8 mouse cellular contexts compared by ENCODE assay signal in genomic region chr10:82986251-82986992, GRCm38 (mm10). TPM values are rescaled to one million over a fixed set of nuclear protein-coding genes. Genes with fewer than 3 reads are reported as not detected.
A peak's percentile ranks its signal among the peaks of the same experiment; 100 is the strongest.
DNase-seq lines count a peak whose midpoint lies in the region; ATAC-seq and TF ChIP-seq lines count a peak whose summit lies in the region.

No protein-coding gene starts in this region.

- peaks cover 0 to 14% of the 10 kb centered on the region in 2 experiments; a peak in 2 of 4 replicates for H3K36me3 ChIP-seq in MEL (ENCODE audit: control insufficient read depth in 1 of 2, insufficient read depth in 2 of 2, low read length in 2 of 2)
- no peaks in the 10 kb centered on the region for H3K36me3 ChIP-seq in kidney, embryonic 14.5 days (ENCODE audit: control insufficient read depth, insufficient read depth, low read length)
- no peaks in the 10 kb centered on the region for H3K36me3 ChIP-seq in midbrain, embryonic 14.5 days (ENCODE audit: control insufficient read depth, insufficient read depth, low read length)

- peak overlapping the region; percentile 96 for H3K4me2 ChIP-seq in kidney, embryonic 14.5 days (replicated peaks; ENCODE audit: low read depth, low read length)
- peak overlapping the region; percentile 95 for H3K4me2 ChIP-seq in midbrain, embryonic 14.5 days (ENCODE audit: low read length)

- H3K79me2 ChIP-seq in MEL (ENCODE audit: control insufficient read depth, insufficient read depth, low read length, poor library complexity) = peaks cover 10% of the 10 kb centered on the region

- DNase-seq in kidney, adult 9 months = peak; percentile 46
- no peak for DNase-seq in kidney, adult 11 months
- peak; percentile 40 for DNase-seq in MEL (ENCODE audit: low read depth, low spot score)
- peak; percentile 56 for DNase-seq in midbrain, embryonic 14.5 days
- DNase-seq in thymus, postnatal 36 days = peak; percentile 60 to 73
- no peak for DNase-seq in yolk sac, embryonic 10.5 days (ENCODE audit: low spot score)

- no peak for TF ChIP-seq RAD21 in MEL (IDR thresholded peaks at IDR 0.05; ENCODE audit: low read depth, low read length)

- H3K27me3 ChIP-seq in MEL (ENCODE audit: control insufficient read depth in 1 of 2, insufficient read depth in 2 of 2, low read length in 2 of 2) = peaks cover 0 to 2% of the 10 kb centered on the region in 2 experiments; a peak in 1 of 4 replicates
- no peaks in the 10 kb centered on the region; the same call in 1 of the 2 replicates for H3K27me3 ChIP-seq in kidney, embryonic 14.5 days (ENCODE audit: control insufficient read depth, insufficient read depth, low read length)
- 0 out of 2 replicates have a peak, but pooled peaks cover 9% of the 10 kb centered on the region for H3K27me3 ChIP-seq in midbrain, embryonic 14.5 days (ENCODE audit: control insufficient read depth, insufficient read depth, low read length)

- H3K9ac ChIP-seq in MEL (ENCODE audit: control insufficient read depth, low read depth, low read length, poor library complexity, severe bottlenecking) = peak overlapping the region; percentile 70
- peak overlapping the region; percentile 84 for H3K9ac ChIP-seq in kidney, embryonic 14.5 days (ENCODE audit: low read depth, low read length)
- peak overlapping the region; percentile 75 for H3K9ac ChIP-seq in midbrain, embryonic 14.5 days (replicated peaks; ENCODE audit: low read length)

- H3K4me1 ChIP-seq in MEL (ENCODE audit: control insufficient read depth in 1 of 2, insufficient read depth in 2 of 2, low read length in 2 of 2) = peaks cover 3 to 11% of the 10 kb centered on the region in 2 experiments
- peaks cover 35% of the 10 kb centered on the region for H3K4me1 ChIP-seq in kidney, embryonic 14.5 days (ENCODE audit: control insufficient read depth, insufficient read depth, low read length)
- peaks cover 45% of the 10 kb centered on the region for H3K4me1 ChIP-seq in midbrain, embryonic 14.5 days (ENCODE audit: control insufficient read depth, insufficient read depth, low read length)

- no peak for TF ChIP-seq EP300 in MEL (IDR thresholded peaks at IDR 0.05; ENCODE audit: low read depth in 1 of 2, low read length in 2 of 2)

- 3% methylated on average over 21 of the region's 21 CpGs for WGBS in kidney, embryonic 14.5 days
- 2% methylated on average over 21 of the region's 21 CpGs for WGBS in midbrain, embryonic 14.5 days

- H3K27ac ChIP-seq in MEL (ENCODE audit: control insufficient read depth, low read depth, low read length) = no peak overlapping the region; the same call in 1 of the 2 replicates
- H3K27ac ChIP-seq in kidney, embryonic 14.5 days (ENCODE audit: low read depth, low read length) = peak overlapping the region; percentile 87
- peak overlapping the region; percentile 89 for H3K27ac ChIP-seq in midbrain, embryonic 14.5 days (replicated peaks; ENCODE audit: low read depth, low read length)

- peak overlapping the region; percentile 51 to 66 for H3K4me3 ChIP-seq in MEL (ENCODE audit: control insufficient read depth in 1 of 2, insufficient read depth in 1 of 2, low read depth in 2 of 2, low read length in 2 of 2)
- H3K4me3 ChIP-seq in kidney, embryonic 14.5 days (ENCODE audit: low read length) = peak overlapping the region; percentile 63
- peak overlapping the region; percentile 77 for H3K4me3 ChIP-seq in midbrain, embryonic 14.5 days (replicated peaks; ENCODE audit: low read depth, low read length)

- H3K9me3 ChIP-seq in MEL (replicated peaks; ENCODE audit: insufficient read depth, low read length) = no peaks in the 10 kb centered on the region
- H3K9me3 ChIP-seq in kidney, embryonic 14.5 days (ENCODE audit: control insufficient read depth, low read length) = no peaks in the 10 kb centered on the region
- no peaks in the 10 kb centered on the region for H3K9me3 ChIP-seq in midbrain, embryonic 14.5 days (ENCODE audit: control insufficient read depth, low read length)

- no peak for TF ChIP-seq POLR2A in MEL (IDR thresholded peaks at IDR 0.05; ENCODE audit: control insufficient read depth in 1 of 2, insufficient read depth in 1 of 2, low read depth in 1 of 2, low read length in 2 of 2, poor library complexity in 1 of 2)

- ATAC-seq in erythroblast, adult 5-6 weeks (replicated peaks; ENCODE audit: low FRiP score, poor library complexity, severe bottlenecking) = 0 out of 2 replicates have a peak, but pooled peaks have one; percentile 9
- peak; percentile 22; the same call in 1 of the 2 replicates for ATAC-seq in kidney, embryonic 14.5 days (ENCODE audit: low FRiP score, low TSS enrichment)
- no peak for ATAC-seq in midbrain, embryonic 14.5 days (ENCODE audit: low FRiP score, low TSS enrichment)

- no peak for TF ChIP-seq CTCF in MEL (IDR thresholded peaks at IDR 0.05 in 2 of 3, conservative IDR thresholded peaks at IDR 0.05 in 1 of 3; ENCODE audit: control insufficient read depth in 1 of 3, insufficient read depth in 1 of 3, low read depth in 2 of 3, low read length in 3 of 3, poor library complexity in 1 of 3, severe bottlenecking in 1 of 3)

TF ChIP-seq in MEL, 35 proteins besides CTCF, POLR2A, EP300 and RAD21:
- TF ChIP-seq RCOR1 (IDR thresholded peaks at IDR 0.05; ENCODE audit: low read depth, low read length) (no peak), TBP (IDR thresholded peaks at IDR 0.05; ENCODE audit: low read depth, low read length) (no peak), KAT2A (conservative IDR thresholded peaks at IDR 0.05; ENCODE audit: low read depth, low read length) (no peak), NRF1 (IDR thresholded peaks at IDR 0.05; ENCODE audit: insufficient read depth, low read depth, low read length, poor library complexity, severe bottlenecking) (no peak), TAL1 (IDR thresholded peaks at IDR 0.05; ENCODE audit: low read length) (no peak), USF1 (IDR thresholded peaks at IDR 0.05; ENCODE audit: low read depth, low read length) (0 out of 2 replicates have a peak, but pooled peaks have one; percentile 12), ZC3H11A (IDR thresholded peaks at IDR 0.05; ENCODE audit: low read depth, low read length) (no peak), MYB (IDR thresholded peaks at IDR 0.05; ENCODE audit: low read depth, low read length) (no peak), GATA1 (IDR thresholded peaks at IDR 0.05; ENCODE audit: low read depth, low read length) (no peak), MEF2A (IDR thresholded peaks at IDR 0.05; ENCODE audit: extremely low read depth, insufficient replicate concordance, low read depth, low read length, poor library complexity, severe bottlenecking) (no peak), MYC (IDR thresholded peaks at IDR 0.05; ENCODE audit: low read depth, low read length) (no peak), NELFE (IDR thresholded peaks at IDR 0.05; ENCODE audit: low read depth, low read length) (no peak), ELF1 (IDR thresholded peaks at IDR 0.05; ENCODE audit: low read depth, low read length) (0 out of 2 replicates have a peak, but pooled peaks have one; percentile 28)
TF ChIP-seq in MEL: peak in this region for 2.

RNA-seq across cellular contexts. Expression of gene Chst11, which starts 1.1 kb away (rescaled TPM):
- 3.1 and 4.5 TPM in 2 replicates for total RNA-seq in MEL (2012; rRNA removed)
- 10 to 100 TPM in 1 of 2 experiments, not detected in 1; 10.6 TPM for polyA plus RNA-seq in MEL (2012; ENCODE audit: insufficient read depth in 1 of 2, insufficient read length in 2 of 2, low read depth in 1 of 2, low replicate concordance in 2 of 2, missing spikeins in 1 of 2)
- total RNA-seq in erythroblast, adult 5-6 weeks (2015; ENCODE audit: low replicate concordance) = 1.7 and 7.3 TPM in 2 replicates
- total RNA-seq in erythroblast, adult 5-6 weeks (2017; ENCODE audit: low replicate concordance) = 7.0 and 9.5 TPM in 2 replicates
- polyA plus RNA-seq in kidney, embryonic 14.5 days (2014; fragmentation: Nextera tagmentation; extraction: Ambion mirVana) = 4.5 and 5.4 TPM in 2 replicates
- polyA plus RNA-seq in midbrain, embryonic 14.5 days (2014; fragmentation: Nextera tagmentation; extraction: Ambion mirVana) = 4.5 and 5.2 TPM in 2 replicates

Comparison
In these comparisons a context has a peak if more than half of its experiments do, and no peak if none do; other contexts are left out.
1. DNase-seq: peak in kidney, adult 9 months (single experiment), MEL (single experiment), midbrain, embryonic 14.5 days (single experiment) and thymus, postnatal 36 days (2 of 2); none in kidney, adult 11 months (single experiment) and yolk sac, embryonic 10.5 days (single experiment).
2. Peak in every context shown above with its lines, with median percentiles within 50 percentile points of each other: H3K4me3 ChIP-seq and H3K9ac ChIP-seq.